Mouse (Mus musculus) left cerebral cortex, adult 9 months (tissue): ENCODE data around the gene C87436.

Source experiments
- DNase-seq, 2 experiments: peaks; one replicate each; pipeline ENCODE4 v3.0.0; 2022; ENCODE audit warnings: low spot score in 2 of 2

Gene C87436

DNA sequence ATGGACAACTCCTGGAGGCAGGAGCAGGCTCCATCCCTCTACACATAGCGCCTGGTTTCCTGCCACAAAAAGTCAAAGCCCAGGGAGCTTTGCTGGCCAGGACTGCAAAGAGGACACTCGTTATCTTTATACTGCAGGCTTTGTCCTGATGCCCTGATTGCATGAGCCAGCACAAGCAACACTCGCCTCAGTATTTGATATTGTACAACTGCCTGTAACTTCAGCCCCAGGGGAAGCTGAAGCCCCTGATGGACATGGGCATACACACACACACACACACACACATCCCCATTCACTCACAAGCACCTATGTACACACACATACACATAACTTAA, 71.7 kb downstream of the C87436 start:
- no peak for DNase-seq

DNA sequence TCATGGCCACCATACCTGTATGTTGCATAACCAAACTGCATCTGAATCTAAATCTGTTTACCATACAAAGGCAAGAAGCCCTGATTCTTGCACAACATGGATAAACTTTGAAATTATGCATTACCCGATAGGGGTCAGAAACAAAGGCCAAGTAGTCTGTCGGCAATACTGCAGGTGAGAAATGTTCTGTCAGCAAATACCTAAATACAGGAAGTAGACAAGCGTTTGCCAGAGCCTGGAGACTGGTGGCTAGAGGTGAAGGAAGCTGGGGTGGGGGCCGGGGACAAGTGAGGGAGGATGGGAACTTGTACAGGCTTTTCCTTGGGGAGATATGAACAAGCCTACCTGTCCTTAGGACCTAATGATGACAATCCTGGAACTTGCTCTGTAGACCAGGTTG, 72.8 kb downstream of the C87436 start:
- no peak for DNase-seq

DNA sequence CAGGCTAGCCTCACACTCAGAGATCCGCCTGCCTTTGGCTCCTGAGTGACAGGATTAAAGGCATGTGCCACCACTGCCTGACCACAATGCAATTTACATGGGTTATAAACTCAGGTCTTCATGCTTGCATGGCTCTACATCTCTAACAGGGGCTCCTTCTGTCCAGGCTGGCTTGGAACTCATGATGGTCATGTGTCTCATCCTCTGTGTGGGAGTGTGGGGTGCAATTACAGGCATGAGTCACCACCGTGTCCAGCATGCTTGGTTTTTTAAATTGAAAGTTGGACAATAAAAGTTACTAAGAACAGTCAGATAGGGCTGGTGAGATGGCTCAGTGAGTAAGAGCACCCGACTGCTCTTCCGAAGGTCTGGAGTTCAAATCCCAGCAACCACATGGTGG, 75.1 kb downstream of the C87436 start:
- DNase-seq = no peak

DNA sequence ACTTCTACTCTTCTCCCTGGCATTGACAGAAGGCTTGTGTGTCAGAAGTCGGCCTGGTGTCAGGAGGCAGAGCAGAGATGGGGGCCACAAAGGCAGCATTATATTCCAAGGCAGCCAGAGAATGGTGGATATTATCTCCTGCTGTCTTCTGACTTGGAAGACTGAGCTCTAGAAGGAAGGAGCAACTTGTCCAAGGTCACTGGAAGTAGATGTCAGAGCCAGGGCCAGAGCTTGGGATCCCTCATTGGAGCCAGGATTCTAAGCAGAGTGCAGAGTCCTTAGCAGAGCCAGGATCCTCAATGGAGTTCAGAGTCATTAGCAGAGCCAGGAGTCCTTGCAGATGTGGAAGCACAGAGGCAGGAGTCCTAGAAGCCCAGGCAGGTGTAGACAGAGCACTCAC, 77.8 kb downstream of the C87436 start:
- no peak for DNase-seq

DNA sequence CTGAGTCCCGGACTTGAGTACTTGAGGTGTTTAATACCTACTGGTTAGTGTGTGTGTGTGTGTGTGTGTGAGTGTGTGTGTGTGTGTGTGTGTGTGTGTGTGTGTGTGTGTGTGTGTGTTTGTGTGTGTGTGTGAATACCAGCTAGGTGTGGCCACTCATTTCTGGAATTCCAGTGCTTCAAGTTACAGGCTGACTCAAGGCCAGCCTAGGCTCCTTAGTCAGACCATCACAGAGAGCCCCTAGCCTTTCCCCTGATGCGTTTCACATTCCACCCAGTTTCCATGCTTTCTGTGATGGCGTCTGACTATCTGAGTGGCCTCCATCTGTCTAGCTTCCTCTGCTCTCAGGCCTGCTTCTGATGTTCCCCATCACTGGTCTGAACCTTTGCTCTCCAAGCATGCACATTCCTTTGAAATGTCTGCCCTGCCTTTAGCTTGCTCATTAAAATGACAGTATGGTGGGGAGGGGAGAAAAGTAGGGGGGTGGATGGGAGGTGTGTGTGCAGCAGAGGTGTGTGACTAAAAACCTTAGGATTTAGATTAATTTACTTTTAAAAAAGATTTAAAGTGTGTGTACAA, 81.7 kb downstream of the C87436 start:
- DNase-seq = no peak

DNA sequence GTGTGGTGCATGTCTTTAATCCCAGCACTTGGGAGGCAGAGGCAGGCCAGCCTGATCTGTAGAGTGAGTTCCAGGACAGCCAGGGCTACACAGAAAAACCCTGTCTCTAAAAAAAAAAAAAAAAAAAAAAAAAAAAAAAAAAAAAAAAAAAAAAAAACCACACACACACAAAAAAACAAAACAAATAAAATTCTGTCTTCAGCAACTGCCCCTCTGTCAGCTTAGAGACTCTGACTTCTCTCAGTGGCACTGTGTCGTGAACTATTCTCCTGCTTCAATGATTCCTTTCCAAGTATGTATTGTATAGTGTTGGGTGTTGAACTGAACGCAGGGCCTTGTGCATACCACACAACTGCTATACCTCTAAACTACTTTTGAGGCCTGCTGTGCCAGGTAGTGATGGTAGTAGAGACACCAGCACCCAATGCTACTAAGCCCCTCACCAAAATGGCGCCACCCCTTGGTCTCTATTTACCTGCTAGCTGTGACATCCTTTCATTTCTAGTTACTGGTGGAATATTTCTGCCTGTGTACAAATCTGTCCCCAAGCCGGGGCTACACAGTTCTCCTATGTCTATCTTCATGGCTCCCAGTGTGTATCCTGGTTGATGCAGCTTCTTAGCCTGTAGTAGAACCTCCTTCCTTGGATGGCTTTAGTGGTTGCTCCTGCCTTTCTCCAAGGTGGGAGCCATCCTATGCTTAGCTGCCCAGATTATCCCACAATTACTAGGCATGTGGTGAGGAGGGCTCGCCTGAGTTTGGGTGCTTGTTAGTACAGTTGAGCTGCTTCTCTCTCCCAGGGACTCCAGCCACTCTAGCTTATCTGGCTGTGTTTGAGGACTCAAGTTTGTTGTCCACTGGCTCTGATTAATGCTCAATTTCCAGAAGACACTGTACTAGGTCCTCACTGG, 84.1 kb downstream of the C87436 start:
- no peak for DNase-seq
